Mouse (Mus musculus): Measurements from ENCODE around the gene Rps6kb1.

DNA sequence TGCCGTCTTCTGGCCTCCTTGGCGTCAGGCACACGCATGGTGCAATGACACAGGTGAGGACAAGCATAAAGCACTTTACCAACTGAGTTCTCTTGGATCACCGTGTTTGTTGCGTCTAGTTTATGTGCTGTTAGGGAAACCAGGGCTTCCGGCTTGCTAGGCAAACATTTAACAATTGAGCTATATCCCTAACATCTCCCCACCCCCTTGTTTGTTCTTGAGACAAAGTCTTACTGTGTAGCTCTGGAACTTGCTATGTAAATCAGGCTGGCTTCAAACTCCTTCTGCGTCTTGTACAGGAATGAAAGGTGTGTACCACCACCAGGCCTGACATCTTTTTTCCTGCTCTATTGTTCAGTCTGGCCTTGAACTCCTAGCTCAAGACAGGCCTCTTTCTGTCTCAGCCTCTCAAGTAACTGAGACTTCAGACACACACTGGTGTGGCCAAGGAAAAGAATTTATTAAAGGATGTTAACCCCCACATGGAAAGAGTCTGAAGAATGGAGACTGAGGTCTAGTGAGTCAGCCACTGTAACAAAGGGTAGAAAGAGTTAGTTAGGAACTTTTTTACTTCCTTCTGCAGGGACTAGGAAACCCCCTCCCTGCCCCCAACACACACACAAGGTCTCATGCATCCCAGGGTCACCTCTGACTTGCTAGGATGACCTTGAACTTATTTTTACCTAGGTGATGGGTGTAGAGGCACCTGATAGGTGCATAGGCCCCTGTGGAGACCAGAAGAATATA, 31.2 kb upstream of the Rps6kb1 start:
- TF ChIP-seq EP300 (IDR thresholded peaks at IDR 0.05; ENCODE audit: low read depth): no peak
- no peak for TF ChIP-seq CTCF (IDR thresholded peaks at IDR 0.05; ENCODE audit: low read depth)
